Mouse (Mus musculus) MEL (cell line): ENCODE results near the gene Sparc. TPM values are rescaled to one million over a fixed set of nuclear protein-coding genes. Genes with fewer than 3 reads are reported as not detected.

Source experiments
- DNase-seq: peaks from one replicate; pipeline ENCODE4 v3.0.0; 2011; ENCODE audit warnings: low read depth, low spot score
- H3K27ac ChIP-seq: 2 replicates; pipeline ENCODE4 v1.5.1; 2012; ENCODE audit warnings: low read depth, mild to moderate bottlenecking, control low read depth, low read length, moderate library complexity; ENCODE audit not compliant: control insufficient read depth
- H3K27me3 ChIP-seq, 2 experiments: fragments of 150-350 bp in 1 of 2; sonication (generic) in 1 of 2; 2 replicates each; pipeline ENCODE4 v1.6.1; 2012; ENCODE audit warnings: low read length in 2 of 2, mild to moderate bottlenecking in 2 of 2, improper control_type of control experiment in 1 of 2, moderate library complexity in 1 of 2; ENCODE audit not compliant: insufficient read depth in 2 of 2, control insufficient read depth in 1 of 2
- H3K36me3 ChIP-seq, 2 experiments: 2 replicates each; pipeline ENCODE4 v1.6.1; 2012 to 2014; ENCODE audit warnings: low read length in 2 of 2, improper control_type of control experiment in 1 of 2, inconsistent platforms in 1 of 2, mild to moderate bottlenecking in 1 of 2; ENCODE audit not compliant: insufficient read depth in 2 of 2, control insufficient read depth in 1 of 2
- H3K4me1 ChIP-seq, 2 experiments: fragments of 150-350 bp in 1 of 2; sonication (generic) in 1 of 2; 2 replicates each; pipeline ENCODE4 v1.6.1; 2012; ENCODE audit warnings: low read length in 2 of 2, improper control_type of control experiment in 1 of 2, mild to moderate bottlenecking in 1 of 2; ENCODE audit not compliant: insufficient read depth in 2 of 2, control insufficient read depth in 1 of 2
- H3K4me3 ChIP-seq, 2 experiments: fragments of 150-350 bp in 1 of 2; sonication (generic) in 1 of 2; 2 replicates each; pipeline ENCODE4 v1.5.1; 2012; ENCODE audit warnings: low read depth in 2 of 2, low read length in 2 of 2, mild to moderate bottlenecking in 2 of 2, moderate library complexity in 2 of 2, control low read depth in 1 of 2, improper control_type of control experiment in 1 of 2; ENCODE audit not compliant: control insufficient read depth in 1 of 2, insufficient read depth in 1 of 2
- H3K79me2 ChIP-seq: 2 replicates; pipeline ENCODE4 v1.6.1; 2012; ENCODE audit warnings: mild to moderate bottlenecking, low read length, moderate library complexity; ENCODE audit not compliant: control insufficient read depth, poor library complexity, insufficient read depth
- H3K9ac ChIP-seq: 2 replicates; pipeline ENCODE4 v1.6.1; 2012; ENCODE audit warnings: low read depth, mild to moderate bottlenecking, control low read depth, low read length, moderate library complexity; ENCODE audit not compliant: control insufficient read depth, poor library complexity, severe bottlenecking
- H3K9me3 ChIP-seq: fragments of 150-350 bp; sonication (generic); replicated peaks from 2 replicates; pipeline ENCODE4 v1.6.1; 2012; ENCODE audit warnings: mild to moderate bottlenecking, low read length, improper control_type of control experiment, moderate library complexity; ENCODE audit not compliant: insufficient read depth
- BHLHE40 ChIP-seq: IDR thresholded peaks from 2 replicates; pipeline ENCODE4 v1.6.1; 2012; ENCODE audit warnings: low read depth, mild to moderate bottlenecking, inconsistent platforms, low read length, improper control_type of control experiment, borderline replicate concordance
- CHD1 ChIP-seq: IDR thresholded peaks from 2 replicates; pipeline ENCODE4 v1.6.1; 2012; ENCODE audit warnings: low read depth, mild to moderate bottlenecking, inconsistent platforms, low read length, improper control_type of control experiment
- CHD2 ChIP-seq: IDR thresholded peaks from 2 replicates; pipeline ENCODE4 v1.6.1; 2011; ENCODE audit warnings: low read length, improper control_type of control experiment
- CTCF ChIP-seq, 3 experiments: IDR thresholded peaks in 2 of 3; conservative IDR thresholded peaks in 1 of 3; 2 replicates each; pipeline ENCODE4 v1.5.1; 2011 to 2012; ENCODE audit warnings: low read length in 3 of 3, low read depth in 2 of 3, mild to moderate bottlenecking in 2 of 3, improper control_type of control experiment in 1 of 3, inconsistent platforms in 1 of 3, mixed read lengths in 1 of 3, moderate library complexity in 1 of 3; ENCODE audit not compliant: control insufficient read depth in 1 of 3, insufficient read depth in 1 of 3, poor library complexity in 1 of 3, severe bottlenecking in 1 of 3
- E2F4 ChIP-seq: IDR thresholded peaks from 2 replicates; pipeline ENCODE4 v1.6.1; 2011; ENCODE audit warnings: low read depth, low read length, improper control_type of control experiment, borderline replicate concordance
- ELF1 ChIP-seq: IDR thresholded peaks from 2 replicates; pipeline ENCODE4 v1.6.1; 2014; ENCODE audit warnings: low read depth, mild to moderate bottlenecking, inconsistent platforms, low read length, improper control_type of control experiment, moderate library complexity
- ETS1 ChIP-seq: IDR thresholded peaks from 2 replicates; pipeline ENCODE4 v1.6.1; 2012; ENCODE audit warnings: low read depth, mild to moderate bottlenecking, inconsistent platforms, low read length, improper control_type of control experiment, moderate library complexity
- GABPA ChIP-seq: IDR thresholded peaks from 2 replicates; pipeline ENCODE4 v1.6.1; 2012; ENCODE audit warnings: low read depth, mild to moderate bottlenecking, inconsistent platforms, low read length, improper control_type of control experiment, moderate library complexity
- GATA1 ChIP-seq: IDR thresholded peaks from 2 replicates; pipeline ENCODE4 v1.6.1; 2011; ENCODE audit warnings: low read depth, low read length, improper control_type of control experiment
- HCFC1 ChIP-seq: IDR thresholded peaks from 2 replicates; pipeline ENCODE4 v1.6.1; 2012; ENCODE audit warnings: low read depth, mild to moderate bottlenecking, inconsistent platforms, low read length, improper control_type of control experiment, moderate library complexity
- JUND ChIP-seq: IDR thresholded peaks from 2 replicates; pipeline ENCODE4 v1.6.1; 2011; ENCODE audit warnings: low read depth, mild to moderate bottlenecking, improper control_type of control experiment, low read length
- KAT2A ChIP-seq: conservative IDR thresholded peaks from 2 replicates; pipeline ENCODE4 v1.6.1; 2012; ENCODE audit warnings: low read depth, low read length, improper control_type of control experiment, inconsistent platforms
- MAX ChIP-seq: IDR thresholded peaks from 2 replicates; pipeline ENCODE4 v1.6.1; 2011; ENCODE audit warnings: low read length, improper control_type of control experiment
- MAZ ChIP-seq: IDR thresholded peaks from 2 replicates; pipeline ENCODE4 v1.6.1; 2012; ENCODE audit warnings: low read depth, mild to moderate bottlenecking, inconsistent platforms, low read length, improper control_type of control experiment
- MEF2A ChIP-seq: IDR thresholded peaks from 2 replicates; pipeline ENCODE4 v1.6.1; 2014; ENCODE audit warnings: low read depth, mild to moderate bottlenecking, inconsistent platforms, low read length, improper control_type of control experiment; ENCODE audit not compliant: poor library complexity, insufficient replicate concordance, severe bottlenecking; ENCODE audit errors: extremely low read depth
- MXI1 ChIP-seq: IDR thresholded peaks from 2 replicates; pipeline ENCODE4 v1.6.1; 2011; ENCODE audit warnings: mild to moderate bottlenecking, low read depth, low read length, improper control_type of control experiment
- MYB ChIP-seq: IDR thresholded peaks from 2 replicates; pipeline ENCODE4 v1.6.1; 2011; ENCODE audit warnings: mild to moderate bottlenecking, low read depth, low read length, improper control_type of control experiment
- MYC ChIP-seq: IDR thresholded peaks from 2 replicates; pipeline ENCODE4 v1.6.1; 2011; ENCODE audit warnings: low read depth, mild to moderate bottlenecking, low read length, improper control_type of control experiment, moderate library complexity
- POLR2A ChIP-seq, 2 experiments: IDR thresholded peaks; 2 replicates each; pipeline ENCODE4 v1.6.1; 2011 to 2012; ENCODE audit warnings: low read length in 2 of 2, mild to moderate bottlenecking in 2 of 2, control low read depth in 1 of 2, improper control_type of control experiment in 1 of 2, low read depth in 1 of 2, moderate library complexity in 1 of 2; ENCODE audit not compliant: control insufficient read depth in 1 of 2, insufficient read depth in 1 of 2, poor library complexity in 1 of 2
- POLR2AphosphoS2 ChIP-seq: IDR thresholded peaks from 2 replicates; pipeline ENCODE4 v1.6.1; 2011; ENCODE audit warnings: low read length, improper control_type of control experiment
- POLR2AphosphoS5 ChIP-seq: IDR thresholded peaks from 2 replicates; pipeline ENCODE4 v1.6.1; 2012; ENCODE audit warnings: low read depth, borderline replicate concordance, mild to moderate bottlenecking, inconsistent platforms, low read length, moderate library complexity, mixed read lengths
- RAD21 ChIP-seq: IDR thresholded peaks from 2 replicates; pipeline ENCODE4 v1.6.1; 2011; ENCODE audit warnings: mild to moderate bottlenecking, low read depth, low read length, improper control_type of control experiment
- RCOR1 ChIP-seq: IDR thresholded peaks from 2 replicates; pipeline ENCODE4 v1.6.1; 2012; ENCODE audit warnings: low read depth, mild to moderate bottlenecking, inconsistent platforms, low read length, improper control_type of control experiment
- SIN3A ChIP-seq: IDR thresholded peaks from 2 replicates; pipeline ENCODE4 v1.6.1; 2012; ENCODE audit warnings: low read length, improper control_type of control experiment, inconsistent platforms
- SMC3 ChIP-seq: IDR thresholded peaks from 2 replicates; pipeline ENCODE4 v1.6.1; 2011; ENCODE audit warnings: low read depth, low read length, improper control_type of control experiment
- TAL1 ChIP-seq: IDR thresholded peaks from 2 replicates; pipeline ENCODE4 v1.6.1; 2012; ENCODE audit warnings: mild to moderate bottlenecking, inconsistent platforms, low read length, moderate library complexity, mixed read lengths
- TBP ChIP-seq: IDR thresholded peaks from 2 replicates; pipeline ENCODE4 v1.8.0; 2011; ENCODE audit warnings: low read depth, low read length, improper control_type of control experiment
- TCF12 ChIP-seq: IDR thresholded peaks from 2 replicates; pipeline ENCODE4 v1.6.1; 2014; ENCODE audit warnings: low read depth, mild to moderate bottlenecking, inconsistent platforms, low read length, improper control_type of control experiment, moderate library complexity
- UBTF ChIP-seq: IDR thresholded peaks from 2 replicates; pipeline ENCODE4 v1.6.1; 2012; ENCODE audit warnings: low read depth, mild to moderate bottlenecking, inconsistent platforms, low read length, improper control_type of control experiment, moderate library complexity, borderline replicate concordance; ENCODE audit not compliant: insufficient read depth
- USF1 ChIP-seq: IDR thresholded peaks from 2 replicates; pipeline ENCODE4 v1.6.1; 2014; ENCODE audit warnings: low read depth, mild to moderate bottlenecking, inconsistent platforms, low read length, improper control_type of control experiment, moderate library complexity
- ZC3H11A ChIP-seq: IDR thresholded peaks from 2 replicates; pipeline ENCODE4 v1.6.1; 2012; ENCODE audit warnings: low read depth, mild to moderate bottlenecking, inconsistent platforms, low read length, improper control_type of control experiment
- ZKSCAN1 ChIP-seq: IDR thresholded peaks from 2 replicates; pipeline ENCODE4 v1.6.1; 2012; ENCODE audit warnings: low read depth, mild to moderate bottlenecking, inconsistent platforms, low read length, improper control_type of control experiment, moderate library complexity
- ZMIZ1 ChIP-seq: IDR thresholded peaks from 2 replicates; pipeline ENCODE4 v1.6.1; 2012; ENCODE audit warnings: low read depth, mild to moderate bottlenecking, inconsistent platforms, low read length, improper control_type of control experiment, moderate library complexity
- ZNF384 ChIP-seq: IDR thresholded peaks from 2 replicates; pipeline ENCODE4 v1.6.1; 2012; ENCODE audit warnings: low read depth, mild to moderate bottlenecking, inconsistent platforms, low read length, improper control_type of control experiment
- polyA plus RNA-seq, 2 experiments: library from polyadenylated mRNA; stranded (reverse) in 1 of 2; unstranded in 1 of 2; fragments of >175 nt in 1 of 2; fragments of >200 nt in 1 of 2; gene quantifications; 2 replicates each; pipeline versions ENCODE4 v1.2.1 to v1.2.4; 2012; ENCODE audit warnings: low replicate concordance in 2 of 2, low read depth in 1 of 2; ENCODE audit not compliant: insufficient read length in 2 of 2, insufficient read depth in 1 of 2, missing spikeins in 1 of 2
- total RNA-seq: library from RNA; depleted of rRNA; stranded (reverse); fragments of 300-350 nt; gene quantifications from 2 replicates; pipeline ENCODE4 v1.2.3, GENCODE M21; 2012

Gene Sparc
- total and polyA plus RNA-seq, 3 experiments, result not detected

GRCm38 (mm10) chr11:55380908-55381307, 42.1 kb downstream of the Sparc start:
- peak; percentile 81 for DNase-seq
- no peak overlapping the region for H3K9ac ChIP-seq
- H3K27ac ChIP-seq, result no peak overlapping the region
- TF ChIP-seq UBTF (no peak), POLR2A (IDR thresholded peaks at IDR 0.05; ENCODE audit: control insufficient read depth in 1 of 2, insufficient read depth in 1 of 2, low read depth in 1 of 2, low read length in 2 of 2, poor library complexity in 1 of 2) (no peak), ZKSCAN1 (no peak), HCFC1 (no peak), MAZ (no peak), ZNF384 (no peak), TBP (no peak), POLR2AphosphoS5 (no peak), MAX (peak; percentile 15; the same call in 1 of the 2 replicates), GATA1 (peak; percentile 66), JUND (no peak), GABPA (no peak), ZC3H11A (no peak), CHD2 (no peak), MXI1 (0 out of 2 replicates have a peak, but pooled peaks have one; percentile 50), ELF1 (no peak), MYB (no peak), CHD1 (no peak), POLR2AphosphoS2 (no peak), CTCF (IDR thresholded peaks at IDR 0.05 in 2 of 3, conservative IDR thresholded peaks at IDR 0.05 in 1 of 3; ENCODE audit: control insufficient read depth in 1 of 3, insufficient read depth in 1 of 3, low read depth in 2 of 3, low read length in 3 of 3, poor library complexity in 1 of 3, severe bottlenecking in 1 of 3) (no peak), SMC3 (no peak), RCOR1 (peak; percentile 16; the same call in 1 of the 2 replicates), RAD21 (no peak), E2F4 (no peak), BHLHE40 (no peak), TCF12 (0 out of 2 replicates have a peak, but pooled peaks have one; percentile 9), ZMIZ1 (no peak), USF1 (no peak), SIN3A (peak; percentile 28; the same call in 1 of the 2 replicates), TAL1 (0 out of 2 replicates have a peak, but pooled peaks have one; percentile 16), ETS1 (peak; percentile 80), KAT2A (no peak), MYC (peak; percentile 40; the same call in 1 of the 2 replicates), MEF2A (no peak)
- H3K36me3 ChIP-seq, result no peaks in the 10 kb centered on the region; a peak in 1 of 4 replicates
- H3K79me2 ChIP-seq, result no peaks in the 10 kb centered on the region
- H3K4me3 ChIP-seq, result no peak overlapping the region
- no peaks in the 10 kb centered on the region for H3K9me3 ChIP-seq
- peaks cover 2 to 3% of the 10 kb centered on the region in 2 experiments; a peak in 3 of 4 replicates for H3K27me3 ChIP-seq
- peaks cover 0 to 9% of the 10 kb centered on the region in 2 experiments; a peak in 3 of 4 replicates for H3K4me1 ChIP-seq
